Mouse (Mus musculus) liver, postnatal 0 days (tissue): ENCODE results near the gene Map3k7cl.

ENCODE experiments used
- CTCF ChIP-seq: sonication (generic); IDR thresholded peaks from 2 replicates; pipeline ENCODE4 v1.5.1; 2016; ENCODE audit warnings: antibody characterized with exemption, low read depth
- EP300 ChIP-seq: IDR thresholded peaks from 2 replicates; pipeline ENCODE4 v1.6.1; 2016; ENCODE audit warnings: antibody characterized with exemption, low read depth, mild to moderate bottlenecking

- TF ChIP-seq EP300, result peak; percentile 34; the same call in 1 of the 2 replicates
- TF ChIP-seq CTCF, result no peak
These were observed 72.2 kb downstream of the Map3k7cl start for GRCm38 (mm10) chr16:87625341-87625740.
